ENCODE assay signal across 10 mouse cellular contexts in the genomic region with DNA sequence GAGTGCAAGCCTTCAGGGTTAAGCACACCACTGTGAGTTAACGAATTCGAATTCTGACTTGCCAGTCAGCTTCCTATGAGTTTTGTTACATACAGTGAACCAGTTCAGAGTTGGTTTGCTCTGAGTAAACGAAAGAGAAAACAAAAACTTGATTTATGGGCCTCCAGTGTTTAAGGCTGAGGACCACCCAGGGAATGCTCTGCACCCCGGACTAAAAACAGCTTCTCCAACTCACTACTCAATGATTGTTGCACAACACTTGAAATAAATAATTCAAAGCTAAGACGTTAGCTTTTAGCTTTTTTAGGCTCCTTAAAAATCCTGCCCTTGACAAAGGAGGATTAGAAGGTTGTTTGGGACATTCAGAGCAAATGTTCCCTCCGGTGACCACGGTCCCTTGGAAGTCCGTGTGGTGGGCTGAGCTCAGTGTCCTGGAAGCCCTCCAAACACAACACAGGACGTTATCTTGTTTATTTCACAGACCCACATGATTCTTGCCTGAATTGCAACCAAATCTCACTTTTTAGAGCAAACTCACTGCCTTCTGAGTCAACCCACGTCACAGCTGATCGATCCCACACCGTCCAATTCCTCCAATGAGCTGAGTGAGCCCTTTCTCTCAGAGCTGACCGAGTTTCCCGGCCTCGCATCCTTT. TPM values are rescaled to one million over a fixed set of nuclear protein-coding genes. Genes with fewer than 3 reads are reported as not detected.
DNase-seq lines count a peak whose midpoint lies in the region; ATAC-seq lines count a peak whose summit lies in the region.
"Had no signal": no experiment of that assay in that cellular context is flagged by ENCODE, and none has a peak within 500 bp of the region (broad histone marks: within the 10 kb centered on the region; RNA-seq: fewer than 3 reads in every experiment).

No protein-coding gene starts in this region.

- peaks cover 72% of the 10 kb centered on the region for H3K4me1 ChIP-seq in limb, embryonic 12.5 days (replicated peaks)
- H3K4me1 ChIP-seq in limb, embryonic 10.5 days, result peaks cover 66% of the 10 kb centered on the region
- H3K4me1 ChIP-seq in heart, embryonic 11.5 days (ENCODE audit: control insufficient read depth, insufficient read depth, low read length), result peaks cover 68% of the 10 kb centered on the region
- H3K4me1 ChIP-seq in kidney, embryonic 15.5 days, result peaks cover 79% of the 10 kb centered on the region
- peaks cover 47% of the 10 kb centered on the region for H3K4me1 ChIP-seq in stomach, embryonic 14.5 days (ENCODE audit: control insufficient read depth, insufficient read depth, low read length)

- no peak for ATAC-seq in limb, embryonic 12.5 days (ENCODE audit: insufficient number of reproducible peaks, insufficient read depth, low FRiP score, low TSS enrichment, low read depth)
- ATAC-seq in heart, embryonic 11.5 days (replicated peaks; ENCODE audit: insufficient number of reproducible peaks, low FRiP score, low TSS enrichment), result no peak
- ATAC-seq in kidney, embryonic 15.5 days (replicated peaks; ENCODE audit: low FRiP score), result no peak; the same call in 1 of the 2 replicates
- ATAC-seq in stomach, embryonic 14.5 days (ENCODE audit: insufficient number of reproducible peaks, insufficient read depth, low FRiP score, low read depth), result 0 out of 2 replicates have a peak, but pooled peaks have one; percentile 34
- no peak for ATAC-seq in megakaryocyte, adult 5-6 weeks (ENCODE audit: poor library complexity, severe bottlenecking)
- no peak for ATAC-seq in granulocyte monocyte progenitor cell, adult 5-6 weeks (replicated peaks; ENCODE audit: poor library complexity, severe bottlenecking)
- ATAC-seq: forebrain, embryonic 15.5 days had no signal

- no peak overlapping the region for H3K9ac ChIP-seq in limb, embryonic 12.5 days (replicated peaks)
- H3K9ac ChIP-seq in heart, embryonic 11.5 days (ENCODE audit: low read depth, low read length), result no peak overlapping the region
- H3K9ac ChIP-seq in kidney, embryonic 15.5 days, result 0 out of 2 replicates have a peak overlapping the region, but pooled peaks have one; percentile 15
- no peak overlapping the region for H3K9ac ChIP-seq in stomach, embryonic 14.5 days (replicated peaks; ENCODE audit: low read depth, low read length)
- H3K9ac ChIP-seq: forebrain, embryonic 15.5 days; limb, embryonic 15.5 days had no signal

- H3K9me3 ChIP-seq in limb, embryonic 12.5 days, result no peaks in the 10 kb centered on the region
- H3K9me3 ChIP-seq in limb, embryonic 10.5 days (replicated peaks), result no peaks in the 10 kb centered on the region
- H3K9me3 ChIP-seq in heart, embryonic 11.5 days (replicated peaks; ENCODE audit: control insufficient read depth, low read length), result no peaks in the 10 kb centered on the region
- H3K9me3 ChIP-seq in kidney, embryonic 15.5 days (replicated peaks), result no peaks in the 10 kb centered on the region
- no peaks in the 10 kb centered on the region for H3K9me3 ChIP-seq in stomach, embryonic 14.5 days (ENCODE audit: control insufficient read depth, low read depth, low read length)
- H3K9me3 ChIP-seq: forebrain, embryonic 15.5 days; limb, embryonic 15.5 days had no signal

- no peak overlapping the region for H3K4me3 ChIP-seq in limb, embryonic 12.5 days (replicated peaks)
- H3K4me3 ChIP-seq in limb, embryonic 10.5 days, result no peak overlapping the region
- H3K4me3 ChIP-seq in heart, embryonic 11.5 days (ENCODE audit: low read depth, low read length), result no peak overlapping the region
- H3K4me3 ChIP-seq in kidney, embryonic 15.5 days (replicated peaks), result 0 out of 2 replicates have a peak overlapping the region, but pooled peaks have one; percentile 4
- H3K4me3 ChIP-seq in stomach, embryonic 14.5 days (ENCODE audit: low read depth, low read length), result no peak overlapping the region
- H3K4me3 ChIP-seq: forebrain, embryonic 15.5 days; limb, embryonic 15.5 days had no signal

- no peak for DNase-seq in limb, embryonic 10.5 days (ENCODE audit: low spot score)
- DNase-seq: thymus, adult 2 months had no signal

- 0 out of 2 replicates have a peak, but pooled peaks cover 6% of the 10 kb centered on the region for H3K36me3 ChIP-seq in limb, embryonic 12.5 days
- no peaks in the 10 kb centered on the region for H3K36me3 ChIP-seq in limb, embryonic 10.5 days
- no peaks in the 10 kb centered on the region for H3K36me3 ChIP-seq in heart, embryonic 11.5 days (ENCODE audit: control insufficient read depth, insufficient read depth, low read length)
- H3K36me3 ChIP-seq in kidney, embryonic 15.5 days, result 0 out of 2 replicates have a peak, but pooled peaks cover 2% of the 10 kb centered on the region
- no peaks in the 10 kb centered on the region for H3K36me3 ChIP-seq in stomach, embryonic 14.5 days (ENCODE audit: control insufficient read depth, insufficient read depth, low read length)
- H3K36me3 ChIP-seq: forebrain, embryonic 15.5 days; limb, embryonic 15.5 days had no signal

- no peaks in the 10 kb centered on the region for H3K27me3 ChIP-seq in limb, embryonic 12.5 days
- no peaks in the 10 kb centered on the region for H3K27me3 ChIP-seq in limb, embryonic 10.5 days (ENCODE audit: low read depth, poor library complexity, severe bottlenecking)
- H3K27me3 ChIP-seq in heart, embryonic 11.5 days (ENCODE audit: control insufficient read depth, insufficient read depth, low read length), result no peaks in the 10 kb centered on the region
- H3K27me3 ChIP-seq in kidney, embryonic 15.5 days, result no peaks in the 10 kb centered on the region
- H3K27me3 ChIP-seq in stomach, embryonic 14.5 days (ENCODE audit: control insufficient read depth, insufficient read depth, low read length), result no peaks in the 10 kb centered on the region
- H3K27me3 ChIP-seq: forebrain, embryonic 15.5 days; limb, embryonic 15.5 days had no signal

- no peak overlapping the region for H3K4me2 ChIP-seq in limb, embryonic 12.5 days
- H3K4me2 ChIP-seq in heart, embryonic 11.5 days, result no peak overlapping the region
- peak overlapping the region; percentile 20; the same call in 1 of the 2 replicates for H3K4me2 ChIP-seq in kidney, embryonic 15.5 days
- no peak overlapping the region for H3K4me2 ChIP-seq in stomach, embryonic 14.5 days (replicated peaks; ENCODE audit: low read depth, low read length)
- H3K4me2 ChIP-seq: forebrain, embryonic 15.5 days; limb, embryonic 15.5 days had no signal

- 0 out of 2 replicates have a peak overlapping the region, but pooled peaks have one; percentile 41 for H3K27ac ChIP-seq in limb, embryonic 12.5 days
- no peak overlapping the region; the same call in 1 of the 2 replicates for H3K27ac ChIP-seq in limb, embryonic 10.5 days
- H3K27ac ChIP-seq in heart, embryonic 11.5 days (ENCODE audit: low read depth, low read length), result 0 out of 2 replicates have a peak overlapping the region, but pooled peaks have one; percentile 7
- peak overlapping the region; percentile 84 for H3K27ac ChIP-seq in kidney, embryonic 15.5 days
- H3K27ac ChIP-seq in stomach, embryonic 14.5 days (ENCODE audit: low read length), result peak overlapping the region; percentile 40; the same call in 1 of the 2 replicates
- H3K27ac ChIP-seq: forebrain, embryonic 15.5 days; limb, embryonic 15.5 days had no signal

- WGBS in limb, embryonic 12.5 days, result 74% methylated on average over 15 of the region's 15 CpGs
- 81% methylated on average over 15 of the region's 15 CpGs for WGBS in limb, embryonic 10.5 days
- 64% methylated on average over 15 of the region's 15 CpGs for WGBS in heart, embryonic 11.5 days (ENCODE audit: insufficient replicate concordance)
- WGBS in kidney, embryonic 15.5 days, result 37% methylated on average over 15 of the region's 15 CpGs
- WGBS in stomach, embryonic 14.5 days, result 46% methylated on average over 15 of the region's 15 CpGs

RNA-seq across cellular contexts. Expression of gene Ypel2, which starts 38.8 kb away (rescaled TPM):
- 9.8 and 10.5 TPM in 2 replicates for polyA plus RNA-seq in limb, embryonic 12.5 days (2016; fragmentation: Nextera tagmentation; extraction: Ambion mirVana)
- 3.0 and 5.5 TPM in 2 replicates for polyA plus RNA-seq in limb, embryonic 10.5 days (2016; fragmentation: Nextera tagmentation; extraction: Ambion mirVana)
- 16.8 and 23.9 TPM in 2 replicates for polyA plus RNA-seq in heart, embryonic 11.5 days (2014; fragmentation: Nextera tagmentation; extraction: Ambion mirVana)
- polyA plus RNA-seq in kidney, embryonic 15.5 days (2015; fragmentation: Nextera tagmentation; extraction: Ambion mirVana), result 10.1 and 10.4 TPM in 2 replicates
- polyA plus RNA-seq in stomach, embryonic 14.5 days (2014; fragmentation: Nextera tagmentation; extraction: Ambion mirVana), result 6.6 and 7.5 TPM in 2 replicates
- 6.7 and 7.5 TPM in 2 replicates for total RNA-seq in megakaryocyte, adult 5-6 weeks (2015)
- 5.6 and 6.9 TPM in 2 replicates for total RNA-seq in megakaryocyte, adult 5-6 weeks (2017)
- 11.6 and 18.4 TPM in 2 replicates for total RNA-seq in granulocyte monocyte progenitor cell, adult 5-6 weeks (2014; fragmentation: Nextera tagmentation)
- total RNA-seq in granulocyte monocyte progenitor cell, adult 5-6 weeks (2017), result 6.7 and 6.9 TPM in 2 replicates
